Mouse (Mus musculus): ENCODE measurements around the gene Ptrh1. TPM values are rescaled to one million over a fixed set of nuclear protein-coding genes. Genes with fewer than 3 reads are reported as not detected.

The Ptrh1 gene
- polyA plus RNA-seq, 1 experiment from 2014 or later: 4.6 TPM

DNA sequence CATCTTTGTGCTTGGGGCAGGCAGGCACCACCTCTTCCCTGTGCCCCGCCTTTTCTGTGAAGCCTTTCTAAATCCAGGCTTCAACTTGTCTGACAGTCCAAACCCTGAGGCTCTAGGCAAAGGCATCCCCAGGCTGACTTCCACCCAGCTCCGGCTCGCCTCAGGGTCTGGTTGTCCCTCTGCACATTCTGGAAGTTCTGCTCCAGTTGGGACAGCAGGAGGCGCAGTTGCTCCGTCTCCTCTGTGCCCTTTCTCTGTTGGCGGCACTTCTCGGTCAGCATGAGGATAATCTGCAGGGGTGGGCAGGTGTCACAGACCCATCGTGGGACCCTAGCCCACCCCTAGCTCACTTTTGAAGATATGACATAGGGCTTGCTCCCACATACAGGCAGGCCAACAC is 3.5 kb downstream of the Ptrh1 start:
- Histone ChIP-seq H3K27me3 (peaks cover 3% of the 10 kb centered on the region; the same call in 1 of the 2 replicates), H3K4me3 (no peak overlapping the region), H3K27ac (no peak overlapping the region), H3K4me2 (replicated peaks) (no peak overlapping the region), H3K9ac (no peak overlapping the region), H3K9me3 (replicated peaks) (no peaks in the 10 kb centered on the region), H3K36me3 (no peaks in the 10 kb centered on the region), H3K4me1 (peaks cover 13% of the 10 kb centered on the region)
- 14% methylated on average over 8 of the region's 8 CpGs for WGBS
- ATAC-seq (ENCODE audit: low FRiP score): no peak

DNA sequence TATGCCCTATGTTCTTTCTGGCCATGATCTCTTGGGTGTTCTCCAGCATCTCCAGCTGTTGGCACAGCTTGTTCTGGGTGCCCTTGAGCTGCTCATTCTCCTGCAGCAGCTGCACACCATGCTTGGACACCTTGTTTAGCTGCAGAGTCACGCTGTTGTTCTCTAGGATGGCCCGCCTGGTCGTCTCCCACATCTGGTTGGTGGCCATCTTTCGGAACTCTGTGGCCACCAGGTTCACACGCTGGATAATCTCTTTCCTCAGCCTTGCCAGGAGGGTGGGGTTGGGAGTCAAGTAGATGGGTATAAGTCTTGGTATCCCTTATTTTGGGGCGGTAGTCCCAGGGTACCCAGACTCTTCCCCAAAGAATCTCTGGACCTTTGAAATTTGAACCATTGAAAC is 4.1 kb downstream of the Ptrh1 start:
- no peak overlapping the region for H3K27ac ChIP-seq
- no peak for ATAC-seq (ENCODE audit: low FRiP score)
- H3K4me3 ChIP-seq: no peak overlapping the region
- WGBS: 93% methylated on average over 6 of the region's 6 CpGs
- peaks cover 13% of the 10 kb centered on the region for H3K4me1 ChIP-seq
- H3K36me3 ChIP-seq: no peaks in the 10 kb centered on the region
- no peak overlapping the region for H3K4me2 ChIP-seq (replicated peaks)
- no peaks in the 10 kb centered on the region for H3K9me3 ChIP-seq (replicated peaks)
- H3K27me3 ChIP-seq: peaks cover 3% of the 10 kb centered on the region; the same call in 1 of the 2 replicates
- no peak overlapping the region for H3K9ac ChIP-seq

DNA sequence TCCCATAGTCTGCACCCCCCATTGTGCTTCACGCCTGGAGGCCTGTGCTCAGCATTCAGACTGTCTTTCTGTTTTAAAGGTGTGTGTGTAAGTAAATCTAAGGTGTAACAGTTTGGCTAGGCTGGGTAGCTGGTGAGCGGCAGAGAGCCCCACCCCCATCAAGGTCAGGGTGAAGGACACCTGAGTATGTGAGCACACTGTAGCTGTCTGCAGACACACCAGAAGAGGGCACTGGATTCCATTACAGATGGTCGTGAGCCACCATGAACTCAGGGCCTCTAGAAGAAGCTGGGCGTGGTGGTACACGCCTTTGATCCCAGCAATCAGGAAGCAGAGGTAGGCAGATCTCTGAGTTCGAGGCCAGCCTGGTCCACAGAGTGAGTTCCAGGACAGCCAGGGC is 6.1 kb downstream of the Ptrh1 start:
- H3K4me3 ChIP-seq: no peak overlapping the region
- no peak for ATAC-seq (ENCODE audit: low FRiP score)
- H3K36me3 ChIP-seq: no peaks in the 10 kb centered on the region
- no peaks in the 10 kb centered on the region for H3K27me3 ChIP-seq
- no peak overlapping the region for H3K27ac ChIP-seq
- WGBS: 75% methylated on average over 6 of the region's 6 CpGs
- H3K4me2 ChIP-seq (replicated peaks): no peak overlapping the region
- H3K9ac ChIP-seq: no peak overlapping the region
- no peaks in the 10 kb centered on the region; the same call in 1 of the 2 replicates for H3K4me1 ChIP-seq
- no peaks in the 10 kb centered on the region for H3K9me3 ChIP-seq (replicated peaks)

DNA sequence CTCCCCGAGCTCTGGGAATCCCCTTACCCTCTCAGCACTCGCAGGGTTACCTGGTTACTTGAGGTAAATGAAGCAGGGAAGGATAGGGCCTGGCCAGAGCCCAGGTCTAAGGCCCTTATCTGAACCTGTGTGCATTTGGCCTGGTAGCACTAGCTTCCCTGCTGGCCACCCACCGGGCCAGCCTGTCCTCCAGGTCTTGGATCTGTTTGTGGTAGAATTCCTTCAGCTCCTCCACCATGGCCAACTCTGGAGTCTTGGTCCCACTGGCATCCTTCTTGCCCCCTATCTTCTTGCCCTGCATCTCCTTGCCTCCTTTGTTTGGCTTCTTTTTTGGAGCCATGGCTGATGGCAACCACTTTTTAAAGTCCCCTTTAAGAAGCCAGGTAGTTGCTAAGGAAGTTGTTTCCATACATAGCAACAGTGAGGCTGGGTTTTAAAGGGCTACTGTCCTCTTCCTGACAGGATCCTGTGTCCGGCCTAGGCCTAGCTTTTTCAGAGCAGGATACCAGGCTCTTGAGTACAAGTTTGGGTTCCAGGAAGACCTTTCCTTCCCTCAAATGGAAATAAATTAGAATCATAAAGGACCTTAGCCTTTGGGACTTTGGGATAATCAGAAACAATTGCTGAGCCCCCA is 8.6 kb downstream of the Ptrh1 start, which contains the start of gene Cfap157:
Gene Cfap157, minus strand, starts transcription at position 381 of the 634 bp plus-strand sequence.
- Histone ChIP-seq H3K9ac (no peak within 1 kb of the TSS), H3K4me3 (no peak within 1 kb of the TSS), H3K9me3 (replicated peaks) (no peaks in the 10 kb centered on the region), H3K4me2 (replicated peaks) (no peak within 1 kb of the TSS), H3K36me3 (peaks cover 10% of the 10 kb centered on the region; the same call in 1 of the 2 replicates), H3K27me3 (no peaks in the 10 kb centered on the region), H3K27ac (no peak within 1 kb of the TSS), H3K4me1 (no peaks in the 10 kb centered on the region; the same call in 1 of the 2 replicates)
- no peak for ATAC-seq (ENCODE audit: low FRiP score)
- 69% methylated on average over 4 of the region's 4 CpGs for WGBS

DNA sequence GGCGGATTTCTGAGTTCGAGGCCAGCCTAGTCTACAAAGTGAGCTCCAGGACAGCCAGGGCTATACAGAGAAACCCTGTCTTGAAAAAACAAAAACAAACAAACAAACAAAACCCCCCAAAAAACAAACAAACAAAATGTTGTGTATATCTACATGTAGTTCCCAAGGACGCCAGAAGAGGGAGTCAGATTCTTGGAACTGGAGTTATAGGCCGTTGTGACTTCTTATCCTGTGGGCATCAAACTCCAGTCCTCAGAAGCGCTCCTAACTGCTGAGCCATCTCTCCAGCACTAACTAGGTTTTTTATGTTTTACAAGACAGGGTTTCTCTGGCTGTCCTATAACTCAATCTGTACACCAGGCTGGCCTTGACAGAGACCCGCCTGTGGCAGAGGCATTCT is 11.6 kb downstream of the Ptrh1 start:
- no peak overlapping the region for H3K27ac ChIP-seq
- H3K36me3 ChIP-seq: peaks cover 34% of the 10 kb centered on the region
- H3K9me3 ChIP-seq (replicated peaks): no peaks in the 10 kb centered on the region
- no peaks in the 10 kb centered on the region for H3K27me3 ChIP-seq
- no peak overlapping the region for H3K4me2 ChIP-seq (replicated peaks)
- WGBS: 61% methylated on average over 6 of the region's 6 CpGs
- no peak for ATAC-seq (ENCODE audit: low FRiP score)
- H3K4me3 ChIP-seq: no peak overlapping the region
- H3K4me1 ChIP-seq: no peaks in the 10 kb centered on the region; the same call in 1 of the 2 replicates
- no peak overlapping the region for H3K9ac ChIP-seq

DNA sequence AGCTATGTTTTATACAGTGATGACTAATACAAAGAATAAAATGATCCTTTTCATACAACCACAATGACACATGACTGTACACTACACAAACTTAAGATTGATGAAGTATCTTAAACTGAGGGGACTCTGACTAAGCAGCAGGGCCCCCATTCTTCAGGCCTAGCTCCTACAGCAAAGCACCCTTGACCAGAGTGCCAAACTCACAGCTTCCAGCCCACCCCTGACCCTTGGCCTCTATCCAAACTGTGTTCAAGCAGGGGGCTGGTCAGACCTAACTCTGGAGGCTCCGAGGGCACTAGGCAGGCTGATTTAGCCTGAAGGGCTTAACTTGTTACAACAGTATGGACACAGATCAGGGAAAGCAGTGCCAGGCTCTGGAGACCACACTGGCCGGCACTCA is 13.0 kb downstream of the Ptrh1 start:
- no peak overlapping the region for H3K27ac ChIP-seq
- H3K4me2 ChIP-seq (replicated peaks): no peak overlapping the region
- H3K4me1 ChIP-seq: no peaks in the 10 kb centered on the region; the same call in 1 of the 2 replicates
- no peak overlapping the region for H3K9ac ChIP-seq
- peaks cover 42% of the 10 kb centered on the region for H3K36me3 ChIP-seq
- no peak overlapping the region for H3K4me3 ChIP-seq
- WGBS: 50% methylated on average over 2 of the region's 2 CpGs
- ATAC-seq (ENCODE audit: low FRiP score): no peak
- no peaks in the 10 kb centered on the region for H3K27me3 ChIP-seq
- H3K9me3 ChIP-seq (replicated peaks): no peaks in the 10 kb centered on the region

DNA sequence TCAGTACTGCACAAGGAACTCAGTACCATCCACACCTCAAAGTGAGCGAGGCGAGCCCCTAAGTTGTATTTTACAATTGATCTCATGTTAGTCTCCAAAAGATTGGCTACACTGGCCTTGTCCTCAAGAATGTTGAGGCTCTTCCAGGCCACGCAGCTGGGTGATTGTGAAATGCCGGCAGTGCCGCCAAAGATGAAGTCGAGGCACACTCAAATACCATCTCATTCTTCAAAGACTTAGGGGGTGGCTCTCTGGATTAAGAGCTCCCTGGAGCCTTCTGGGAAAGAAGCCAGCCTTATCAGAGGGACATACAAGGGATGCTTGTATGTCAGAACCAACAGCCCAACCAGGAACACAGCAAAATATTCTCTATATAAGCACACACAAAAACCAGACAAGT is 15.7 kb downstream of the Ptrh1 start:
- no peak for ATAC-seq (ENCODE audit: low FRiP score)
- 92% methylated on average over 6 of the region's 6 CpGs for WGBS
- Histone ChIP-seq H3K27ac (no peak overlapping the region), H3K4me3 (no peak overlapping the region), H3K9ac (no peak overlapping the region), H3K4me1 (peaks cover 3% of the 10 kb centered on the region), H3K36me3 (peaks cover 69% of the 10 kb centered on the region), H3K27me3 (no peaks in the 10 kb centered on the region), H3K9me3 (replicated peaks) (no peaks in the 10 kb centered on the region), H3K4me2 (replicated peaks) (no peak overlapping the region)

DNA sequence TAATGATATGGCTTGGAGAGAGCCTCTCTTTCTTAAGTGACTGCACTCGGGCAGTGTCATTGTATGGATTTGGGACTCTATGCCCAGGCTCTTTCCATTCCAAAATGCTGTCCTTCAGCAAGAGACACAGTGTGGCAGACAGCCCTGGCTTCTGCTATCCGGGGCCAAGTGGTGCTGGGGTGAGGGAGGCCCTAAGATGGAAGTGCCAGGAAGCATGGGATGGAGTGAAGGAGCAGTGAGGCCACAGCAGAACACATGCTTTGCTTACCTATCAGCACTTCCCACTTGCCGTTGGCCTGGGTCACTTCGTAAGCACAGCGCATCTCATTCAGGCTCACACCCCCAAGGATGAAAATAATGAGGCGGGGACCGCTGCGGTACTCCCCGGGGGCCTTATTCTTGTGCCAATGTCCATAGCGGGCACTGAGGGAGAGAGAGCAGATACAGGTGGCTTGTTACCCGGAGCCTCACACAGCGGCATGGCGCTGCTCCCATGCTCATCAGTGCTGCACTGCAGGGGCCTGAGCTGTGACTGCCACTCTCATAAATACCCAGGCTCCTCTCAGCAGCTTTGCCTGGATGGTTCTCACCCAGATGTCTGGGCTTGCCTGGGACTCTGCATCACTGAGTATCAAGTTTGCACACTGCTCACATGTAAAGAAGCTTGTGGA is 20.3 kb downstream of the Ptrh1 start:
- Histone ChIP-seq H3K27ac (no peak overlapping the region), H3K4me2 (replicated peaks) (no peak overlapping the region), H3K36me3 (peaks cover 87% of the 10 kb centered on the region), H3K4me1 (peaks cover 9% of the 10 kb centered on the region; the same call in 1 of the 2 replicates), H3K9me3 (replicated peaks) (no peaks in the 10 kb centered on the region), H3K9ac (no peak overlapping the region), H3K27me3 (no peaks in the 10 kb centered on the region), H3K4me3 (no peak overlapping the region)
- 85% methylated on average over 13 of the region's 13 CpGs for WGBS
- ATAC-seq (ENCODE audit: low FRiP score): no peak

DNA sequence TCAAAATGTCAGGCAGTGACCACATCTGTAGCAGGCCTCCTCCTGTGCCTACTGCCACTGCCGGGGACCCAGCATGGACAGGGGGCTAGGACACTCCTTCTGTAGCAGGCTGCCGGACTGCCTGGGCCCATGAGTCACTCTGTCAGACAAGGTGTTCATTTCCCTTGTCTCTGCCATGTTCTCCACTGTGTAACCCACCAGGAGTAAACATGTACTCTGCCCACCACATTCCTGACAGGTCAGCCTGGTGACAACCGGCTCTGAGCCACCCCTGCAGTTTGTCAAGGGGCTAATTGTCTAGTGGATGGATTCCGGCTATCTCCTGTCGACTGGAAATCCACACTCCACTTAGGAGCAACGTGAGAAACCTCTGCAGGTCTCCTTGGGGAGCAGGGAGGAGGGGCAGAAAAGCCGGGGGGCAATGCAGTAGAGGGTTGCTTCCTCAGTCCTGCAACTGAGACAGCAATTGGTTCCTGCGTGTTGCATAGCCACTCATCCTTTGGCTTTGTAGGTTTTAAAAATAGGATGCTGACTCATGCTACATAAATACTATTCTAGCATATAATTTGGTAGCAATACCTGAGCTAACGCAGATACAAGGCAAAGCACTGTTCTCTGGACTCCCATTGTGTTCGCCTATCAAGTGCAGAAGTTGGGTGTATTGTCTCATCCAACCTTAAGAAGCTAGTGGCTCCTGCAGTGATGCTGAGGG is 22.8 kb downstream of the Ptrh1 start:
- Histone ChIP-seq H3K4me2 (replicated peaks) (no peak overlapping the region), H3K9me3 (replicated peaks) (no peaks in the 10 kb centered on the region), H3K27me3 (no peaks in the 10 kb centered on the region), H3K27ac (0 out of 2 replicates have a peak overlapping the region, but pooled peaks have one; percentile 18), H3K36me3 (peaks cover 92% of the 10 kb centered on the region), H3K4me1 (peaks cover 9% of the 10 kb centered on the region; the same call in 1 of the 2 replicates), H3K4me3 (no peak overlapping the region), H3K9ac (no peak overlapping the region)
- 72% methylated on average over 10 of the region's 10 CpGs for whole genome bisulfite sequencing
- ATAC-seq (ENCODE audit: low FRiP score): no peak

DNA sequence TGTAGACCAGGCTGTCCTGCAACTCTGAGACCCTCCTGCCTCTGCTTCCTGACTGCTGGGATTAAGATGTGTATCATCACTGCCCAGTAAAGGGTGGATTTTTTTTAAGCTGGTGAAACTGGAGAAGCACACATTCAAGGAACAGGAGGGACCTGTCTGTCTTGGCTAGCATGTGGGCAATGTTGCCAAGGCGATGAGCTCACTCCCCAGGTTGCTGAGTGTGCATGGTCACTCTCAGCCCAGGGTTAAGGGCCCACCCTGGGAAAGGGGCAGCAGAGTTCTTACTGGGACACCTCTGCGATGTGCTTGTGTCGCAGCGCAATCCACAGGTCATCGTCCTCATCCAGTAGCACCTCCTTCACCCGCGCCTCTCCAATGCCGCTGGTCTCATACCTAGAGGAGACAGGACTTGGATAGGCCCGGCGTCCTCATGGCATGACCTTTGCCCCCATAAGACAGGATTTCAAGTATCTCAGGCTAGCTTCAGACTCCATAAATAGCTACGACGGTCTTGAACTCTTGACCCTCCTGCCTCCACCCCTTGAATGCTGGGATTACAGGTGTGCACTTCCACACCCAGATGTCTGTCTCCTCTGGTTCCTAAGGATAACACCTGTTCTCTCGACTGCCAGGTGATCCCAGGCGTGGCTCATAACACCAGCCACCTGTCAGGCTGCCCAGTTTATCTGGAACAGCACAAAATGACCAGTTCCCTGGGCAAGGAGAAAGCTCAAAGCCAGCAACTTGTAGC is 33.4 kb downstream of the Ptrh1 start:
- peaks cover 74% of the 10 kb centered on the region for H3K36me3 ChIP-seq
- H3K9me3 ChIP-seq (replicated peaks): no peaks in the 10 kb centered on the region
- H3K9ac ChIP-seq: no peak overlapping the region
- 92% methylated on average over 14 of the region's 14 CpGs for WGBS
- no peak overlapping the region for H3K4me2 ChIP-seq (replicated peaks)
- H3K4me1 ChIP-seq: no peaks in the 10 kb centered on the region
- H3K4me3 ChIP-seq: no peak overlapping the region
- no peak overlapping the region for H3K27ac ChIP-seq
- no peak for ATAC-seq (ENCODE audit: low FRiP score)
- no peaks in the 10 kb centered on the region for H3K27me3 ChIP-seq

DNA sequence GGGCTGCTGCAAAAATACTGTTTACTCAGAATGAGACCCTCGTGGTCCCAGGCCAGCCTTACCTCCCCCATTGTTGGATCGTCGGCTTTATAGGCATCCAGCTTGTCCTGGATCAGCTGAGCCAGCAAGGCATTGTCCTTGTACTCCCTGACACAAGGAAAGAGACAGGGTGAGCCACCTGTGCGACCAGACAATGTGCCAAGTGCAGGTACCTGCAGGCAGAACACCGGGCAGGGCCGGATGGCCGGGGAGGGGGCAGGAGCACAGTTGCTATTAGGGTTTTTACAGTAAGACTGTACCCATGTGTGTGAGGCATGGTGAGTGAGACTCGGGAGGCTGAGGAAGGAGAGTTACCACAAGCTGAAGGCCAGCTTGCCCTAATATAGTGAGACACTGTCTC is 36.4 kb downstream of the Ptrh1 start:
- Histone ChIP-seq H3K9ac (no peak overlapping the region), H3K36me3 (peaks cover 58% of the 10 kb centered on the region), H3K27me3 (no peaks in the 10 kb centered on the region), H3K9me3 (replicated peaks) (no peaks in the 10 kb centered on the region), H3K4me2 (replicated peaks) (no peak overlapping the region), H3K4me3 (no peak overlapping the region), H3K4me1 (peaks cover under 1% of the 10 kb centered on the region; the same call in 1 of the 2 replicates), H3K27ac (no peak overlapping the region)
- WGBS: 83% methylated on average over 8 of the region's 8 CpGs
- no peak for ATAC-seq (ENCODE audit: low FRiP score)

DNA sequence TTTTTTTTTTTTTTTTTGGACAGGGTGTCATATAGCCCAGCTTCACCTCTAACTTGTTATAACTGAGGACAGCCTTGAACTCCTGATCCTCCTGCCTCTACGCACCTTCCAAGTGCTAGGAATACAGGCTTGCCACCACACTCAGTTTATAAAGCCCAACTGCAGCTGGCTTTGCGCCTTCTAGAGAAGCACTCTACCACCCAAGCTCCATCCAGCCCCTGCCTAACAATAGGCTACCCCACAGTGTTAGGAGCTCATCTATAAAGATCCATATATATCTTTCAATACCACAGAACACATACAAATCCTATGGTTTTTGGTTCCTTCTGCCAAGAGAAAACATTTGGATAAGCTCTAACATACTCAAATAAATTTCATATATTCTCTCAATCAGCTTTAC is 40.9 kb downstream of the Ptrh1 start:
- H3K36me3 ChIP-seq: peaks cover 39% of the 10 kb centered on the region
- WGBS: 93% methylated on average over 2 of the region's 2 CpGs
- ATAC-seq (ENCODE audit: low FRiP score): no peak

More for the DNA sequence above, 40.9 kb downstream of the Ptrh1 start:
- Histone ChIP-seq H3K4me3 (no peak overlapping the region), H3K27me3 (no peaks in the 10 kb centered on the region), H3K9ac (no peak overlapping the region), H3K27ac (no peak overlapping the region), H3K4me1 (peaks cover 2% of the 10 kb centered on the region; the same call in 1 of the 2 replicates), H3K9me3 (replicated peaks) (no peaks in the 10 kb centered on the region), H3K4me2 (replicated peaks) (no peak overlapping the region)
